Mouse (Mus musculus): ENCODE measurements around the gene Clasrp. TPM values are rescaled to one million over a fixed set of nuclear protein-coding genes. Genes with fewer than 3 reads are reported as not detected.

The Clasrp gene
- total RNA-seq, 4 experiments from 2014 or later: 29.5 to 92.6 (median 50.4) TPM

Other genes starting within 250 kb of the Clasrp start
- gene Cd3eap, start 245.0 kb downstream of the Clasrp start, total RNA-seq (2022): 10 to 100 TPM; 12.9 to 15.2 (median 13.5) TPM
- gene Ppp1r13l, start 244.7 kb downstream of the Clasrp start, total RNA-seq (2022): 10 to 100 TPM in 1 of 4 experiments, 1 to 10 TPM in 3; 6.4 to 12.5 (median 8.4) TPM
- 10 to 100 TPM; 31.0 to 44.8 (median 39.2) TPM for gene Ercc2, start 222.5 kb downstream of the Clasrp start, total RNA-seq (2022)
- 10 to 100 TPM in 1 of 4 experiments, 1 to 10 TPM in 2, under 1 TPM in 1; 0.61 to 13.6 (median 5.5) TPM for gene Klc3, start 200.4 kb downstream of the Clasrp start, total RNA-seq (2022)
- gene Ckm, start 199.7 kb downstream of the Clasrp start, total RNA-seq (2022): not detected
- gene Mark4, start 145.7 kb downstream of the Clasrp start, total RNA-seq (2022): 10 to 100 TPM; 44.4 to 53.9 (median 47.6) TPM
- 10 to 100 TPM; 31.9 to 69.2 (median 51.8) TPM for gene Exoc3l2, start 141.2 kb downstream of the Clasrp start, total RNA-seq (2022)
- gene Bloc1s3, start 96.1 kb downstream of the Clasrp start, total RNA-seq (2022): 10 to 100 TPM; 12.7 to 15.4 (median 13.6) TPM
- gene Trappc6a, start 96.1 kb downstream of the Clasrp start, total RNA-seq (2022): 100 to 1,000 TPM in 1 of 4 experiments, 10 to 100 TPM in 3; 77.7 to 107 (median 90.3) TPM
- gene Nkpd1, start 86.6 kb downstream of the Clasrp start, total RNA-seq (2022): under 1 TPM in 2 of 4 experiments, not detected in 2; 0.13 to 0.31 TPM
- gene Ppp1r37, start 41.4 kb downstream of the Clasrp start, total RNA-seq (2022): 10 to 100 TPM; 68.3 to 88.3 (median 81.8) TPM
- under 1 TPM; 0.52 to 0.68 (median 0.57) TPM for gene Zfp296, start 27.2 kb downstream of the Clasrp start, total RNA-seq (2022)
- gene Gemin7, start 26.9 kb downstream of the Clasrp start, total RNA-seq (2022): 10 to 100 TPM; 76.9 to 94.1 (median 85.1) TPM
- 10 to 100 TPM; 31.6 to 50.7 (median 42.6) TPM for gene Relb, start 25.0 kb upstream of the Clasrp start, total RNA-seq (2022)
- 100 to 1,000 TPM; 164 to 180 (median 179) TPM for gene Clptm1, start 60.5 kb upstream of the Clasrp start, total RNA-seq (2022)
- 1 to 10 TPM in 3 of 4 experiments, not detected in 1; 1.0 to 2.6 (median 1.4) TPM for gene Apoc2, start 73.5 kb upstream of the Clasrp start, total RNA-seq (2022)
- 1 to 10 TPM in 2 of 4 experiments, under 1 TPM in 1, not detected in 1; 0.54 to 3.0 (median 1.9) TPM for gene Gm44805, start 76.9 kb upstream of the Clasrp start, total RNA-seq (2022)
- gene Apoc4, start 77.0 kb upstream of the Clasrp start, total RNA-seq (2022): 100 to 1,000 TPM in 2 of 4 experiments, 10 to 100 TPM in 2; 48.6 to 249 (median 89.6) TPM
- 100 to 1,000 TPM in 2 of 4 experiments, 10 to 100 TPM in 2; 11.6 to 554 (median 210) TPM for gene Apoc1, start 88.2 kb upstream of the Clasrp start, total RNA-seq (2022)
- 1,000 to 10,000 TPM in 3 of 4 experiments, 100 to 1,000 TPM in 1; 996 to 1,300 (median 1,120) TPM for gene Apoe, start 94.7 kb upstream of the Clasrp start, total RNA-seq (2022)
- gene Tomm40, start 111.0 kb upstream of the Clasrp start, total RNA-seq (2022): 100 to 1,000 TPM; 119 to 134 (median 125) TPM
- gene Nectin2, start 146.0 kb upstream of the Clasrp start, total RNA-seq (2022): 100 to 1,000 TPM in 1 of 4 experiments, 10 to 100 TPM in 3; 72.1 to 116 (median 88.9) TPM
- 10 to 100 TPM; 50.3 to 63.5 (median 55.3) TPM for gene Bcam, start 166.5 kb upstream of the Clasrp start, total RNA-seq (2022)
- under 1 TPM in 1 of 4 experiments, not detected in 3; 0.43 TPM for gene Cblc, start 192.3 kb upstream of the Clasrp start, total RNA-seq (2022)
- gene Bcl3, start 218.3 kb upstream of the Clasrp start, total RNA-seq (2022): 10 to 100 TPM; 16.5 to 23.4 (median 21.9) TPM
- under 1 TPM in 2 of 4 experiments, not detected in 2; 0.28 to 0.35 TPM for gene Gm19345, start 247.5 kb upstream of the Clasrp start, total RNA-seq (2022)

Measured in adrenal gland, adult 8-10 months (tissue).